Mouse (Mus musculus): Measurements from ENCODE around the gene Naa15. TPM values are rescaled to one million over a fixed set of nuclear protein-coding genes. Genes with fewer than 3 reads are reported as not detected.

The Naa15 gene
- total and polyA plus RNA-seq, 3 experiments, result 27.6 to 95.3 (median 59.0) TPM

DNA sequence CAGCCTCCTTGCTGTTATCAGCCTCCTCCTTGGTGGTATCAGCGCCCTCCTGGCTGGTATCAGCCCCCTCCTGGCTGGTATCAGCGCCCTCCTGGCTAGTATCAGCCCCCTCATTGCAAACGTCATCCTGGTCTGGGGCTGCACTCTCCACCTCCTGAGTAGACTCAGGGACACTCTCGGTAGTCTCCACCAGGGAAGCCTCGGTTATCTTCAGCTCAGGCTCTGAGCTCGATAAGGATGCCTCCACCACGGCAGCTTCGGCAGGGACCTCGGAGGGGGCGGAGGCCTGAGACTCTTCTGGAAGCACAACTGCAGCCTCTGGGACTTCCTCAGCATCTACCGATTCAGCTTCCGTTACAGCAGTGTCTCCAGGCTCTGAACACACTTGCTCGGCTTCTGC, 26.0 kb upstream of the Naa15 start:
- no peak for DNase-seq (ENCODE audit: extremely low read depth)
- Histone ChIP-seq H3K27me3 (replicated peaks) (no peaks in the 10 kb centered on the region), H3K4me2 (ENCODE audit: insufficient read depth, low read depth, poor library complexity, severe bottlenecking) (no peak overlapping the region), H3K9ac (ENCODE audit: insufficient read depth, low read depth) (no peak overlapping the region), H3K36me3 (replicated peaks in 1 of 2; ENCODE audit: control insufficient read depth in 1 of 2, insufficient read depth in 1 of 2, low read length in 1 of 2) (no peaks in the 10 kb centered on the region), H3K27ac (ENCODE audit: insufficient read depth, low read depth) (no peak overlapping the region), H3K4me3 (replicated peaks in 1 of 3; ENCODE audit: low read depth in 2 of 3, low read length in 2 of 3, poor library complexity in 1 of 3) (no peak overlapping the region), H3K79me2 (replicated peaks; ENCODE audit: control insufficient read depth, extremely low read depth, insufficient read depth, poor library complexity, severe bottlenecking) (no peaks in the 10 kb centered on the region), H3K4me1 (ENCODE audit: control insufficient read depth in 1 of 2, insufficient read depth in 2 of 2) (peaks cover 6 to 10% of the 10 kb centered on the region in 2 experiments; a peak in 2 of 4 replicates), H3K9me3 (replicated peaks; ENCODE audit: low read length) (no peaks in the 10 kb centered on the region)
- in situ Hi-C loops (cut with MboI; ENCODE audit: low pct_ligation_motif_present, low pct_unique_long_range_greater_than_20kb, low sequenced_read_pairs), result no loop called here
- dilution Hi-C loops (cut with MboI; ENCODE audit: extremely low pct_ligation_motif_present, extremely low pct_unique_long_range_greater_than_20kb, low sequenced_read_pairs), result no loop called here
- no peak for TF ChIP-seq POLR2A (IDR thresholded peaks at IDR 0.05; ENCODE audit: low read depth, low read length)
- no peak for TF ChIP-seq CHD2 (IDR thresholded peaks at IDR 0.05; ENCODE audit: low read length)
- TF ChIP-seq MAZ (IDR thresholded peaks at IDR 0.05; ENCODE audit: low read depth, low read length), result no peak
- TF ChIP-seq MAX (IDR thresholded peaks at IDR 0.05; ENCODE audit: low read length), result no peak
- TF ChIP-seq IRF4 (IDR thresholded peaks at IDR 0.05; ENCODE audit: low read depth, low read length), result no peak
- TF ChIP-seq ZMIZ1 (IDR thresholded peaks at IDR 0.05; ENCODE audit: low read depth, low read length), result no peak
- TF ChIP-seq CTCF (conservative IDR thresholded peaks at IDR 0.05 in 1 of 2, IDR thresholded peaks at IDR 0.05 in 1 of 2; ENCODE audit: low read depth in 2 of 2, low read length in 2 of 2), result no peak
- TF ChIP-seq USF2 (conservative IDR thresholded peaks at IDR 0.05; ENCODE audit: low read depth, low read length), result no peak
- TF ChIP-seq JUN (IDR thresholded peaks at IDR 0.05; ENCODE audit: insufficient read depth, low read depth, low read length), result no peak
- TF ChIP-seq SMC3 (IDR thresholded peaks at IDR 0.05; ENCODE audit: low read depth, low read length), result no peak
- no peak for TF ChIP-seq ZC3H11A (IDR thresholded peaks at IDR 0.05; ENCODE audit: low read depth, low read length)
- no peak for TF ChIP-seq UBTF (IDR thresholded peaks at IDR 0.05; ENCODE audit: low read depth, low read length)
- no peak for TF ChIP-seq RCOR1 (conservative IDR thresholded peaks at IDR 0.05; ENCODE audit: low read depth, low read length)
- no peak for TF ChIP-seq PAX5 (IDR thresholded peaks at IDR 0.05; ENCODE audit: low read length)
- TF ChIP-seq TCF12 (IDR thresholded peaks at IDR 0.05; ENCODE audit: low read depth, low read length), result no peak
- no peak for TF ChIP-seq MXI1 (IDR thresholded peaks at IDR 0.05; ENCODE audit: low read depth, low read length)
- no peak for TF ChIP-seq ETS1 (conservative IDR thresholded peaks at IDR 0.05; ENCODE audit: low read depth, low read length)

DNA sequence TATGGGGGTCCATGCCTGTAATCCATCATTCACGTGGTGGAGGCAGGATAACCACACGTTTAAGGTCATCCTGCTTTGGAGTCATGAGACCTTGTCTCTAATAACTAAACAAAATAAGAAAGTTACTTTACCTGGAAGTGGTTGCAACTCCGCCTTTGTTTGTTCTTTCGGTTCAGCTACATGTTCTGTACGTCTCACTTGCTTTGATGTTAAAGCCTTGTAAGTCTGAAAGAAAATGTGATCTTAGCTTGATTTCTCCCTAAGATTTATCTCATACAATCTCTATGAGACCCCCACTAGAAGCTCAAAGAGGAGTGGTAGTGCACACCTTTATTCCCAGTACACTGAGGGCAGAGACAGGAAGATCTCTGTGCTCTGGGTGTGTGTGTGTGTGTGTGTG, 23.9 kb upstream of the Naa15 start:
- Histone ChIP-seq H3K36me3 (replicated peaks in 1 of 2; ENCODE audit: control insufficient read depth in 1 of 2, insufficient read depth in 1 of 2, low read length in 1 of 2) (no peaks in the 10 kb centered on the region), H3K79me2 (replicated peaks; ENCODE audit: control insufficient read depth, extremely low read depth, insufficient read depth, poor library complexity, severe bottlenecking) (no peaks in the 10 kb centered on the region), H3K4me3 (replicated peaks in 1 of 3; ENCODE audit: low read depth in 2 of 3, low read length in 2 of 3, poor library complexity in 1 of 3) (no peak overlapping the region), H3K27me3 (replicated peaks) (no peaks in the 10 kb centered on the region), H3K9ac (ENCODE audit: insufficient read depth, low read depth) (no peak overlapping the region), H3K9me3 (replicated peaks; ENCODE audit: low read length) (no peaks in the 10 kb centered on the region), H3K27ac (ENCODE audit: insufficient read depth, low read depth) (no peak overlapping the region), H3K4me1 (ENCODE audit: control insufficient read depth in 1 of 2, insufficient read depth in 2 of 2) (peaks cover 6 to 10% of the 10 kb centered on the region in 2 experiments; a peak in 2 of 4 replicates), H3K4me2 (ENCODE audit: insufficient read depth, low read depth, poor library complexity, severe bottlenecking) (no peak overlapping the region)
- in situ Hi-C loops (cut with MboI; ENCODE audit: low pct_ligation_motif_present, low pct_unique_long_range_greater_than_20kb, low sequenced_read_pairs) (no loop called here), dilution Hi-C loops (cut with MboI; ENCODE audit: extremely low pct_ligation_motif_present, extremely low pct_unique_long_range_greater_than_20kb, low sequenced_read_pairs) (no loop called here)
- no peak for DNase-seq (ENCODE audit: extremely low read depth)
- TF ChIP-seq SIN3A (IDR thresholded peaks at IDR 0.05; ENCODE audit: low read length) (no peak), USF1 (IDR thresholded peaks at IDR 0.05; ENCODE audit: low read depth, low read length) (no peak), JUND (conservative IDR thresholded peaks at IDR 0.05; ENCODE audit: low read depth, low read length) (no peak), NRF1 (IDR thresholded peaks at IDR 0.05; ENCODE audit: low read depth, low read length) (no peak), MAZ (IDR thresholded peaks at IDR 0.05; ENCODE audit: low read depth, low read length) (no peak), BHLHE40 (IDR thresholded peaks at IDR 0.05; ENCODE audit: low read depth, low read length) (no peak), ZKSCAN1 (IDR thresholded peaks at IDR 0.05; ENCODE audit: borderline replicate concordance, low read depth, low read length) (no peak), MYC (IDR thresholded peaks at IDR 0.05; ENCODE audit: low read depth, low read length) (no peak)

All from CH12.LX (cell line).